Mouse (Mus musculus) left cerebral cortex, postnatal 10 days (tissue): ENCODE data around the gene Gemin2. TPM values are rescaled to one million over a fixed set of nuclear protein-coding genes. Genes with fewer than 3 reads are reported as not detected.
"Not testable (repeated sequence)": the region's sequence is repeated elsewhere in the genome, so short reads cannot be mapped to it uniquely, and the experiment has no call there.

Source experiments
- DNase-seq, 2 experiments: peaks; one replicate each; pipeline ENCODE4 v3.0.0; 2021 to 2022; ENCODE audit warnings: low spot score in 2 of 2, mixed read lengths in 1 of 2; ENCODE audit errors: extremely low spot score in 1 of 2
- intact Hi-C: fragments of 180-260 bp; cut with DNase I; formaldehyde crosslinking; loops from one replicate; pipeline ENCODE4 v1.15.1; 2025
- total RNA-seq, 2 experiments: library from RNA; stranded (reverse); gene quantifications; 2 replicates each; pipeline ENCODE4 v1.2.3; 2021

Gemin2 gene
- total RNA-seq, 2 experiments from 2014 or later: 7.3 to 8.2 TPM

DNA sequence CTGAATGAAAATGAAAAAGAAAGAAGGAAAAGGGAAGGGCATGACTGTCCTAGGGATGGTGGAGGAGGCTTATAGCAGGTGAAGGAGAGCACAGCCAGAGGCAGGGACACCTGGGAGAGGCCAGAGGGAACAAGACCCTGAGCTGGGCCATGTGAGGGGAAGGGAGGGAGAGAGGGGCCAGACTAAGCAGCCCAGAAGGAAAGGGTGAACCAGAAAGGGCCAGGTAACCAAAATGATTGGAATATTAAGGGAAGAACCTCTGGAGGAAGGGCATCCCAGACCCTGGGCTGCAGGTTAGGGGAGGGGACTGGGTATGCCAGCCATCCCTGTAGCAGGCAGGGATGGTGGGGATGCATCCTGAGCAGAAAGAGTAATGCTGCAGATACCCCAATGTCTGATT, 40.8 kb downstream of the Gemin2 start:
- no peak for DNase-seq
- intact Hi-C loops: no loop called here

DNA sequence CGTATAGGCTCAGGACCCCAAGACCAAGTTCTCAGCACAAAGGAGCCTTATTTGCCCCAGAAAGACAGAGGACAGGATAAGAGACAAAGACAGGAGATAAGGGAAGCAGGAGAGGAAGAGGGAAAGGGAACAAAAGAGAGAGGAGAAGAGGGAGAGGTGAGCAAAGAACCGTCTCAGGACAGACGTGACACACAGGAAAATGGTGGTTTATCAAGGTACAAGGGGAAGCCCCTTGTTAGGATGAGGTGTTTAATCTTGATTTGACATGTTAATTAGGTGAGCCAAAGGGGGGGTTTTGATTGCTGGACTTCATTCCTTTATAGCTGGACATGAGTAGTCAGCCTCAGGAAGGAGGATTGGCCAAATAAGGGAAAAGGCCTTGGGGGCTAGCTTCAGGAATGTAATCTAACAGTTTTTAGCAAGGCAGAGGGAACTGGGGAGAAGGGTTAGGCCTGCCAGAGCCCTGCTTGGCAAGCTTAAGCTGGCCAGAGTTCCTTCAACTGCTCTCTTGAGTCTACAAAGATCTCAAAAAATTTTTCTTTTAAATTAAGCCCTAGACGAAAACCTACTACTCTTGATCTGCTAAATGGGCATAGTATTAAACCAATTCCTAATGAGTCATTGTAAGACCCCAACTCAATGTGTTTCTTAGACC, 42.1 kb downstream of the Gemin2 start:
- no peak for DNase-seq
- intact Hi-C loops: no loop called here

DNA sequence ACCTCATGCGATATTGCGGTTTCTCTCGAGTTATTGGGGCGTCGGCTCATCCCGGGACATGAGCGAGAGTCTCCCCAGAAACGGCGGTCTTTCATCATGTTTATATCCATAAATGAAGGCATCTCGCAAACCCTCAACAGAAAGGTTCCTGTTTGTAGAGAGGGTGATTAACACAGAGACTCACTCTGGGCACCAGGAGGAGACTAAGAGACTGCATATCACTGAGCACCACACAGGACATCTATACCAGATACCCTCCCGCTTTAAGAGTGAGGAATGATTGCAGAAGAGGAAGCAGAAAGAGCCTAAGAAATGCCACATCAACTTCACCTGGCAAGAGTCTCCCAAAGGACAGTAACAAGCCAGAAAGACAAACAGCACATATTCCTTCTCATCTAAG, 43.0 kb downstream of the Gemin2 start:
- intact Hi-C loops: no loop called here
- DNase-seq: no peak

DNA sequence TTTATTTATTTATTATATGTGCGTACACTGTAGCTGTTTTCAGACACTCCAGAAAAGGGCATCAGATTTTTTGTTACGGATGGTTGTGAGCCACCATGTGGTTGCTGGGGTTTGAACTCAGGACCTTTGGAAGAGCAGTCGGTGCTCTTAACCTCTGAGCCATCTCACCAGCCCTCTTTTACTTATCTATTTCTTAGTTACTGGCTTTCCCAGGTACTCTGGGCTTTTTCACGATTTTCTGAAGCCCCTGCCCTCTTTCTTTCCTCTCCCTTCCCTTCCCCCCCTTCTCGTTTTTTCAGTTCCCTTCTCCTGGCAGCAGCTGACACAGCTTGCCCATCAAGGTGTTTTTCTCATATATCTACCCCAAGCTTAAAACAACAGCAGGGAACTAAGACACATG, 45.0 kb downstream of the Gemin2 start:
- intact Hi-C loops, DNase-seq: not testable (repeated sequence)

DNA sequence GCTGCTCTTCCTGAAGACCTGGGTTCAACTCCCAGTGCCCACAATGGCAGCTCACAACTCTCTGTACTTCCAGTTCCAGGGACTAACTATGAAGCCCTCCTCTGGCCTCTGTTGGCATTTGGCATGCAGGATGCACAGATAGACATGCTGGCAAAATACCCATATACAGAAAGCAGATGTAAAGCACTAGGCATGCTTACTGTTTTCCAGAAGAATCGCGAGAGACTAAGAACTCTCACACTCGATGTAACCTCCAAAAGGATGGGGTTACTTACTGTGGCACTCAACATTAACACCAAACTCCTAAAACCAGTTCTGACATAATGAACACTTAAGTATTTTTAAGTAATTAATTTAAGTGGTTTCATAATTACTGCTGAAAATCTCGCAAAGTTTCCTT, 47.1 kb downstream of the Gemin2 start:
- DNase-seq: no peak
- intact Hi-C loops: no loop called here

DNA sequence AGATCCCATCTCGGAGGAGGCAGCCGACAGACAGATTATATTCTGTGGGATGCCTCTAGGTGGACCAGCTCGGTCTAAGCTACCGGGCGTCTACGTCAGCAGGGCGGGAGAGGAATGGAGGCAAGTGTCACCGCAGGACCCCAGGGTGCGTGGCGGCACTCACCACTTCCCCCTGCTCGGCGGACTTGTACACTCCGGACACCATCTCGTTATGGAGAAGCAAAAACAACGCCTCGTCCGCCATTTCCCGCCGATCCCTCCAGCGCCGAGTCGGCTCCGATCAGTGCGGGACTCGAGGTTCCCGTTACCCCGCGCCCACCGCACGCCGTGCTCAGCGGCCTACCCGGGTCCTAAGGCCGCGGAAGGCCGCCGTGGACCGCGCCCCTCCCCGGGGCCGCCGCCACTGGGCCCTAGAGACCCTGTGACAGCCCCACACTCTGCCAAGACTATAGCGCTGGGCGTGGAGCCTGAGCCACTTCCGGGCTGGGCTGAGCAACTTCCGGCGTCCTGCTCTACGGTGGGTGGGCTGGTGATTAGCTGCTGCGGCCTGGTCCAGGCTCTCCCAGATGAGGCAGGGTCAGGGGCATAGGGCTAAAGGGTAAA, 47.9 kb downstream of the Gemin2 start, which contains the start of gene Trappc6b:
Gene Trappc6b (minus strand): TSS at position 480 of the 603 bp plus-strand sequence.
- intact Hi-C loops: no loop called here
- peak; percentile 76 to 92 for DNase-seq

DNA sequence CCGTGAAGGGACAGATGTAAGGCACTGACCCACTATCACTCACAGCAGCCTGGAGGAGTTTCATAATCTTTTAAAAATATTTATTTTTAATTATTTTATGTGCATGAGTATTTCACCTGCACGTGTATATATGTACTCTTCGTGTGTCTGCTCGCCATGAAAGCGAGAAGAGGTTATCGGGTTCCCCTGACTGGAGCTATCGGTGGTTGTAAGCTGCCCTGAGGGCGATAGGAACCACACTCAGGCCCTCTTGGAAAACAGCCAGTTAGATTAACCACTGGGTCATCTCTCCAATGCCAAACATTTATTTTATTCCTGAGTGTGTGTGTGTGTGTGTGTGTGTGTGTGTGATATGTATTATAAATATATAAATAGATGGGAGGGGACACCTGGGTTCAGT, 51.6 kb downstream of the Gemin2 start:
- DNase-seq: no peak
- intact Hi-C loops: loop anchor here (5.0 kb wide), 1 partner anchor 67 kb away; no protein-coding TSS in a partner anchor

DNA sequence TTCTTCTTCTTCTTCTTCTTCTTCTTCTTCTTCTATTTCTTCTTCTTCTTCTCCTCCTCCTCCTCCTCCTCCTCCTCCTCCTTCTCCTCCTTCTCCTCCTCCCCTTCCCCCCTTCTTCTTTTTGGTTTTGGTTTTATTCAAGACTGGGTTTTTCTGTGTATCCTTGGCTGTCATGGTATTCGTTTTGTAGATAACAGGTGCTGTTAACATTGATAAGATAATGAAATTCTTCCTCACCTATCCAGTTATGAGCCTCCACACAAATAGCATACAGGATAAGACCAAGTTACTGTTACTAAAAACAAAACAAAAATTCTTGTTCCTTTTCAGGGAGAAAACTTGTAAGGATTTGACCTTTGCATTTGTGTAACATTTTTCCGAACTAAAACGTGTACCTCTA, 52.6 kb downstream of the Gemin2 start:
- intact Hi-C loops: loop anchor here (5.0 kb wide), 1 partner anchor 67 kb away; no protein-coding TSS in a partner anchor
- DNase-seq: no peak

DNA sequence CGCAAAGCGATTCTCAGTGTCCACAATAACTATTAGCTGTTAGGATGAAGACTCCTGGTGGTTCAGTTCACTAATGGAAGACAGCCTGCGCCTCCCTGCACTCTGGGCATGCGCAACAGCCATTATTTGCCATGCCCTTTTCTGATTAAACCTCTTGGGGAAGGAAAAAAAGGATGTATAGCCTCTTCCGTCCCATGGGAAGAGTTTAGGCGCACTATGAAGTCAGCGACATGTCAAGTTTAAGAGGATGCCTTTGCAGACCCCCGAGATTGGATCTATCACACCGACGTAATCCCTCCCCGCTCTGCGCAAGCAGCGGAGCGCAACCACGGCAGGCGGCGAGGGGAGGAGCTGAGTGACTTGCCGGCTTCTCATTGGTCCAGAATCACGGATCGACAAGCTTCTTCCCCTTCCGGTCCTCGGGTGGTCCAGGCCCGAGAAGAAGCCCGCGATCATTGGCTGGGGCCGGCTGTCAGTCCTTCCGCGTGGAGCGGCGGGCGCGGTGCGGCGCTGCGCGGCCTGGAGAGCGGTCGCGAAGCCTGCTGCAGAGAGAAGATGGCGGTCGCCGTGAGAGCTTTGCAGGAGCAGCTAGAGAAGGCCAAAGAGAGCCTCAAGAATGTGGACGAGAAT, 53.4 kb downstream of the Gemin2 start, which contains the start of gene Pnn:
Gene Pnn (plus strand): TSS at position 437 of the 630 bp plus-strand sequence.
- intact Hi-C loops: loop anchor here (5.0 kb wide), 1 partner anchor 66 kb away; no protein-coding TSS in a partner anchor
- DNase-seq: peak; percentile 98

DNA sequence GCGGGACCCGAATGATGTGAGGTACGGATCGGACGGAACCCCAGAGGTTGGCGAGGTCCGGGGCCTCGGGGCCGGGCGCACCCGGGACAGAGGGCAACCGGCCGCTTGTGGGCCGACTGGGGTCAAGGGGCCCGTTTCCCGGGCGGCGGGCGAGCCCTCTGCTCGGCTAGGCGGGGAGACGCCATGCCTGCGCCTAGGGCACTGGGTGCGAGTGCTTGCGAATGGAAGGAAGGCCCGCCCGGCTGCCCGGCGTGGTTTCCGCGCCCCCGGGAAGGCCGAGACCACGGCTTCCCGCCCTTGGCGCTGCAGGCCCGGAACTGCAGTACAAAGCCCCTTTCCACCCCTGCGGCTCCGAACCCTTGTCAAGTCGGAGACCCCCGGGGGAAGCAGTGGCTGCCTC, 53.9 kb downstream of the Gemin2 start:
- peak in 1 of 2 experiments; percentile 64 for DNase-seq

DNA sequence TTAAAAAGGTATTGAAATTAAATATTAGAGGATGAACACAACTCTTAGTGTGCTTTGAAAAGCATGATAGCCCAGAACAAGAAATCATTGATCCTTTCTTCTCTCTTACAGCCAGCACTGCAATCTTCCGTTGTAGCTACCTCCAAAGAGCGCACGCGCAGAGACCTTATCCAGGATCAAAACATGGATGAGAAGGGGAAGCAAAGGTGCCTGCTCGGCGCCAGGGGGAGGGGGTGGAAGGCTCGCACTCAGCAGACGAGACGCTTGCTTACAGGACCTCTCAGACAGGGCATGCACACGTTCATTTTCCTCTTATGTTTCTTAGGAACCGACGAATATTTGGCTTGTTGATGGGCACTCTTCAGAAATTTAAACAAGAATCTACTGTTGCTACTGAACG, 55.6 kb downstream of the Gemin2 start:
- intact Hi-C loops: loop anchor here (5.0 kb wide), 1 partner anchor 64 kb away; no protein-coding TSS in a partner anchor
- DNase-seq: no peak

More for the DNA sequence above, 53.9 kb downstream of the Gemin2 start:
- intact Hi-C loops: loop anchor here (5.0 kb wide), 1 partner anchor 65 kb away; no protein-coding TSS in a partner anchor

DNA sequence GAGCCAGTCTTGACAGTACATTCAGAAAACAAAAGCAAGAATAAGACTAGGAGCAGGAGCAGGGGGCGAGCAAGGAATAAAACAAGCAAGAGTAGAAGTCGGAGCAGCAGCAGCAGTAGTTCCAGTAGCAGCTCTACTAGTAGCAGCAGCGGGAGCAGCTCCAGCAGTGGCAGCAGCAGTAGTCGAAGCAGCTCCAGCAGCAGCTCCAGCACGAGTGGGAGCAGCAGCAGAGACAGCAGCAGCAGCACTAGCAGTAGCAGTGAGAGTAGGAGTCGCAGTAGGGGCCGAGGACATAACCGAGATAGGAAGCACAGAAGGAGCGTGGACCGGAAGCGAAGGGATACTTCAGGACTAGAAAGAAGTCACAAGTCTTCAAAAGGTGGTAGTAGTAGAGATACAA, 59.1 kb downstream of the Gemin2 start:
- intact Hi-C loops: no loop called here
- DNase-seq: no peak

DNA sequence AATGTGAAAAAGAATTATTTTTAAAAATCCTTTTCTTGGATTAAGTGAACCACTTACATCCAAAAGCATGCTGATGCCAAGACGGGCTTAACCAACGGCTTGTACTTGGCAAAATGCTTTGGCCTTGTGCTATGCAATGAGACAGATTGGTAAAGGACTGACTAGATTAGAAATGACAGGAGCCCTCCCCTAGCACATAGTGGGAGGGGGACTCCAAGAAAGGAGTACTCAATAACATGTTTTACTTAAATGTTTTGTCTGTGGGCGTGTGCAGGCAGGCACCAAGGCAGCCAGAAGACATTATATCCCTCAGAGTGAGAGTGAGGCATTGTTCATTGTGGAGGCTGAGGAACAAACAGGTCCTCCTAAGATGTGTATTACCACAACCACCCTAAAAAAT, 60.9 kb downstream of the Gemin2 start:
- peak in 1 of 2 experiments; percentile 27 for DNase-seq
- intact Hi-C loops: no loop called here

DNA sequence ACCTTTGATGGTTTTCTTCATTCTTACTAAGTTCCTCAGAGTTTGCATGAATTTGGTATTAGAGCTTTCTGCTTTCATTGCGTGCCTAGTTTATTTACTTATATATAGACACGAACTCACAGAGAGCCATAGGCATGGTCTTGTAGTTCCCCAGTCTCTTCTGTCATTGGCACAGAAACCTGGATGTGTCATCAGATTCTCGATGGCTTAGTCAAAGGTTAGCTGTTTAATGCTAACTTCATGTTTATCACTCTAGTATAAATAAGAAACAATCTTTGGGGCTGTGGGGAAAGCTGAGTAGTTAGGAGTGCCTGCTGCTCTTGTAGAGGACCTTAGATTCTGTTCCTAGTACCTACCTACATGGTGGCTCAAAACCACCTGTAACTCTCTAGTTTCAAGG, 63.8 kb downstream of the Gemin2 start:
- DNase-seq: no peak
- intact Hi-C loops: no loop called here

DNA sequence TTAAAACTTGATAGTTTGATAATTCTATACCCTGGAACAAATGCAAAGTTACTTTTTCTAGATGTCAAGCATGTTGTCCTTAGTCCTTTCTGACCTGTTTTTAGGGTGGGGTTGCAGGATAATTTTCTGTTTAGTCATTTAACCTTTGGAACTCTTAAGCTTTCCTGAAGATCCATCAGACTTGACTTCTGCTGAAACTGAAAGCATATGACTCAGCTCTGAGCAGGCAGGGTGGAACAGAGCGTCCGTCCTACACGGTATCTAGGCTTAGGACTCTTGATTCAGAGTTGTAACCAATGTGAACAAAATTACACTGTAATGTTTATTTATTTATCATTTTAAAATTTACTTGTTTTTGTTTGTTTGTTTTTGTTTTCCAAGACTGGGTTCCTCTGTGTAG, 64.7 kb downstream of the Gemin2 start:
- intact Hi-C loops: no loop called here

More for the DNA sequence above, 64.7 kb downstream of the Gemin2 start:
- no peak for DNase-seq

Other genes with a start within 250 kb of the Gemin2 start
- gene Sec23a, start 1.4 kb upstream of the Gemin2 start, total RNA-seq: 100 to 1,000 TPM; 149 to 151 TPM
- 100 to 1,000 TPM; 122 to 132 TPM for gene Trappc6b, start 48.1 kb downstream of the Gemin2 start, total RNA-seq
- gene Pnn, start 53.5 kb downstream of the Gemin2 start, total RNA-seq: 10 to 100 TPM; 43.5 to 52.9 TPM
- 10 to 100 TPM; 37.7 to 40.7 TPM for gene Mia2, start 82.4 kb downstream of the Gemin2 start, total RNA-seq
- gene Fbxo33, start 206.3 kb downstream of the Gemin2 start, total RNA-seq: 10 to 100 TPM; 29.6 to 32.9 TPM